Mouse (Mus musculus): ENCODE data around the gene Htr3a.

DNA sequence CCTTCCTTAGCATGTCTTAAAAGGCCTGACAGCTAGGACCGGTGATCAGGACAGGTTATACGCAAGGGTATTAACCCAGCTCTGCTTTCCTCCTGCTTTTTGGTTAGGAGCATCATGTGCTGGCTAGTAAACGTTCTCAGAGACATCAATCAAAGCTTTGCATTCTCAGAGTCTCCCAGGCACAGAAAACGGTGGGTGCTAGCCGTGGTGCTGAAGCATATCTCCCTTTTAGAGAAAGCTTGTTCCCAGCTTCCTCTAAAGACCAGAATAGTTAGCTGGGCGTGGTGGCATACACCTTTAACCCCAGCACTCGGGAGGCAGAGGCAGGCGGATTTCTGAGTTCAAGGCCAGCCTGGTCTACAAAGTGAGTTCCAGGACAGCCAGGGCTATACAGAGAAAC is 12.3 kb downstream of the Htr3a start:
- no peak for TF ChIP-seq CTCF (IDR thresholded peaks at IDR 0.05; ENCODE audit: borderline replicate concordance, insufficient read depth, low read depth, low read length)
- TF ChIP-seq POLR2A (IDR thresholded peaks at IDR 0.05; ENCODE audit: borderline replicate concordance, insufficient read depth, low read length) = no peak

All from cerebellum, adult 2 months (tissue).